Mouse (Mus musculus): ENCODE results near the gene Ptpre. TPM values are rescaled to one million over a fixed set of nuclear protein-coding genes. Genes with fewer than 3 reads are reported as not detected.
"Not testable (repeated sequence)": the region's sequence is repeated elsewhere in the genome, so short reads cannot be mapped to it uniquely, and the experiment has no call there.

Gene Ptpre
- polyA plus RNA-seq, 2 experiments, result 1.8 to 1.9 TPM

DNA sequence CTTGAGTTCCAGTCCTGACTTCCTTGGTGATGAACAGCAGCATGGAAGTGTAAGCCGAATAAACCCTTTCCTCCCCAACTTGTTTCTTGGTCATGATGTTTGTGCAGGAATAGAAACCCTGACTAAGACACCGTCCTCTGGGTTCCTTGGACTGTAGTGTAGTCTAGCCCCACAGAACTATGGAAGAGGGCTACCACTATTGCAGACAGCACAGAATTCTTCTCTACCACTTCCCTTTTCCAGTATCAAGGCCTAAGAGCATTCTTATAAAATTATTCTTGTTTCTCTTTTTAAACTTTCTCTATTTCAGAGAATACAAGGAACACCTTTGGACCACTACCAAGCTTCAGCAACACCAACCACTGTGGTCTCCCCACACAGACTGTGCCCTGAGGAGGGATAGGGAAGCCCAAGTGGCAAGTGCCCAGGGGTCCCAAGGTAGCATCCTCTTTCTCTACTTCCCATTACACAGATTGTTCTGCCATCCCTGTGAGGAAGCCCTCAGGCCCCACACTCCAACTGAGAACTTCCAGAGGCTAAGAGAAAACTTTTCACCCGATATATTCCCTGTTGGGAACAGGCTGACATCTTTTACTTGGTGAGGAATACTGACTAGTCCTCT, 38.6 kb upstream of the Ptpre start:
- WGBS (ENCODE audit: insufficient replicate concordance), result 47% methylated on average over 2 of the region's 3 CpGs
- Histone ChIP-seq H3K9me3 (ENCODE audit: control insufficient read depth, low read length) (no peaks in the 10 kb centered on the region), H3K4me3 (ENCODE audit: insufficient read depth in 1 of 2, low read depth in 2 of 2, low read length in 2 of 2) (no peak overlapping the region), H3K27me3 (ENCODE audit: control insufficient read depth, insufficient read depth, low read length) (no peaks in the 10 kb centered on the region), H3K4me1 (replicated peaks; ENCODE audit: control insufficient read depth in 2 of 2, insufficient read depth in 2 of 2, low read length in 1 of 2) (no peaks in the 10 kb centered on the region), H3K27ac (no peak overlapping the region), H3K36me3 (replicated peaks; ENCODE audit: control insufficient read depth, insufficient read depth, low read depth) (no peaks in the 10 kb centered on the region), H3K4me2 (ENCODE audit: low read depth) (no peak overlapping the region), H3K9ac (replicated peaks) (no peak overlapping the region)
- no peak for TF ChIP-seq EP300 (IDR thresholded peaks at IDR 0.05; ENCODE audit: low read depth)
- no peak for TF ChIP-seq CTCF (IDR thresholded peaks at IDR 0.05; ENCODE audit: low read depth)
- ATAC-seq (ENCODE audit: insufficient read depth) (no peak), DNase-seq (ENCODE audit: low read depth in 3 of 3, low spot score in 3 of 3) (no peak)

DNA sequence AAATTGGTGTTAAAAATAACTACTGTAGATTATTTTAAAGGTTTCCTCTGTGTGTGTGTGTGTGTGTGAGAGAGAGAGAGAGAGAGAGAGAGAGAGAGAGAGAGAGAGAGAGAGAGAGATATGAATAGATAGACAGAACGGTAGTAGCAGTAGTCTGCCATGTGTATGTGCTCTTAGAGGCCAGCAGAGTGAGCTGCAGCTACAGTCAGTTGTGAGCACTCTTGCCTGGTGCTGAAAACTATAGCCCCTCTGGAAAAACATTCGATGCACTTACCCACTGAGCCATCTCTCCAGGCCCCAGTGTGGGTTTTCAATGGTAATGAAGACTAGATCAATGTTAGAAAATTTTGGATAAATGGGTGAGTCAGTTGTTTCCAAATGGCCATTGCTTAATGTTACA, 37.9 kb upstream of the Ptpre start:
- no peak for ATAC-seq (ENCODE audit: insufficient read depth)
- WGBS (ENCODE audit: insufficient replicate concordance), result 14% methylated on average over 2 of the region's 2 CpGs

DNA sequence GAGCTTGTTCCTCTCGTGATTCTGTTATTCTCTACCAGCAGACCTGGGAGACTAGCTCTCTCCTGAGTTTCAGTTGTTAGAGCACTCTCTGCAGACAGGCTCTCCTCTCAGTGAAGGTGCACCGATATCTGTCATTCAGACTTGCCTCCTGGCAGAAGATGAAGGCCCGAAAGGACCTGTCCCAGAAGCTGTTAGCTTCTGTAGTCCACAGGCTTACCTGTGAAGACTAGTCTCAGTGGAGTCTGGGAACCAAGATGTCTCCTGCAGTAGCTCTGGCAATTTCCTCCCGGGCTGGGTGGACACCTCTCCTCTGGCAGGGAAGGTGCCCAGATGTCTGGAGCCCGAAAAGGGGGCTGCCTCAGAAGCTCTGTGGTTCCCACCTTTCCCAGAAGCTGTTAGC, 30.8 kb upstream of the Ptpre start:
- DNase-seq (ENCODE audit: low read depth in 3 of 3, low spot score in 3 of 3); H3K9me3 ChIP-seq (ENCODE audit: control insufficient read depth, low read length); H3K9ac ChIP-seq (replicated peaks); H3K4me1 ChIP-seq (replicated peaks; ENCODE audit: control insufficient read depth in 2 of 2, insufficient read depth in 2 of 2, low read length in 1 of 2); H3K36me3 ChIP-seq (replicated peaks; ENCODE audit: control insufficient read depth, insufficient read depth, low read depth); ATAC-seq (ENCODE audit: insufficient read depth); H3K4me2 ChIP-seq (ENCODE audit: low read depth); H3K4me3 ChIP-seq (ENCODE audit: insufficient read depth in 1 of 2, low read depth in 2 of 2, low read length in 2 of 2); H3K27ac ChIP-seq; H3K27me3 ChIP-seq (ENCODE audit: control insufficient read depth, insufficient read depth, low read length): not testable (repeated sequence)
- 66% methylated on average over 5 of the region's 5 CpGs for WGBS (ENCODE audit: insufficient replicate concordance)

More for the DNA sequence above, 37.9 kb upstream of the Ptpre start:
- TF ChIP-seq EP300 (IDR thresholded peaks at IDR 0.05; ENCODE audit: low read depth), result no peak
- TF ChIP-seq CTCF (IDR thresholded peaks at IDR 0.05; ENCODE audit: low read depth), result no peak
- Histone ChIP-seq H3K27ac (no peak overlapping the region), H3K4me1 (replicated peaks; ENCODE audit: control insufficient read depth in 2 of 2, insufficient read depth in 2 of 2, low read length in 1 of 2) (no peaks in the 10 kb centered on the region), H3K9ac (replicated peaks) (no peak overlapping the region), H3K4me3 (ENCODE audit: insufficient read depth in 1 of 2, low read depth in 2 of 2, low read length in 2 of 2) (no peak overlapping the region), H3K36me3 (replicated peaks; ENCODE audit: control insufficient read depth, insufficient read depth, low read depth) (no peaks in the 10 kb centered on the region), H3K9me3 (ENCODE audit: control insufficient read depth, low read length) (no peaks in the 10 kb centered on the region), H3K27me3 (ENCODE audit: control insufficient read depth, insufficient read depth, low read length) (no peaks in the 10 kb centered on the region), H3K4me2 (ENCODE audit: low read depth) (no peak overlapping the region)
- DNase-seq (ENCODE audit: low read depth in 3 of 3, low spot score in 3 of 3), result no peak

DNA sequence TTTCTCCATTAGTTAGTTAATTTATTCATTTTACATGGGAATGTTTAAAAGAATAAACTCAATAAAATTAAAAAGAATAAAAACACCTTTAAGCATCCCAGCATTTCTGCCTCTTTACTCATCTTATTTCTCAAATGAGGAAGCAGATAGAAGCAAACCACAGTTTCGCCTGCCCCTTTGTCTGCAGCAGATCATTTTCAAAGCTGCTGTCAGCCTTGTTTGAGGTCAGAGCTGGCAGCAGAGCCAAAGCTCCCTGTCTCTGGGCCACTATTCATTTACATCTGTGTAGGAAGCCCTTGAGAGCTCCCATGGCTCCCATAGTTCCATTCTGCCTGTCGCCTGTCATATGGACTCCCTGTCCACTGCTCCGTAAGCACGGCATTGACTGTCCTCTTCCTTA, 28.7 kb upstream of the Ptpre start:
- H3K4me2 ChIP-seq (ENCODE audit: low read depth), result no peak overlapping the region
- no peaks in the 10 kb centered on the region for H3K4me1 ChIP-seq (replicated peaks; ENCODE audit: control insufficient read depth in 2 of 2, insufficient read depth in 2 of 2, low read length in 1 of 2)
- no peak for TF ChIP-seq CTCF (IDR thresholded peaks at IDR 0.05; ENCODE audit: low read depth)
- no peak for TF ChIP-seq EP300 (IDR thresholded peaks at IDR 0.05; ENCODE audit: low read depth)
- H3K27ac ChIP-seq, result no peak overlapping the region
- WGBS (ENCODE audit: insufficient replicate concordance), result 56% methylated on average over 4 of the region's 4 CpGs
- no peaks in the 10 kb centered on the region for H3K36me3 ChIP-seq (replicated peaks; ENCODE audit: control insufficient read depth, insufficient read depth, low read depth)
- DNase-seq (ENCODE audit: low read depth in 3 of 3, low spot score in 3 of 3) (no peak), ATAC-seq (ENCODE audit: insufficient read depth) (no peak)
- H3K9me3 ChIP-seq (ENCODE audit: control insufficient read depth, low read length), result no peaks in the 10 kb centered on the region
- H3K27me3 ChIP-seq (ENCODE audit: control insufficient read depth, insufficient read depth, low read length), result no peaks in the 10 kb centered on the region
- no peak overlapping the region for H3K4me3 ChIP-seq (ENCODE audit: insufficient read depth in 1 of 2, low read depth in 2 of 2, low read length in 2 of 2)
- no peak overlapping the region for H3K9ac ChIP-seq (replicated peaks)

DNA sequence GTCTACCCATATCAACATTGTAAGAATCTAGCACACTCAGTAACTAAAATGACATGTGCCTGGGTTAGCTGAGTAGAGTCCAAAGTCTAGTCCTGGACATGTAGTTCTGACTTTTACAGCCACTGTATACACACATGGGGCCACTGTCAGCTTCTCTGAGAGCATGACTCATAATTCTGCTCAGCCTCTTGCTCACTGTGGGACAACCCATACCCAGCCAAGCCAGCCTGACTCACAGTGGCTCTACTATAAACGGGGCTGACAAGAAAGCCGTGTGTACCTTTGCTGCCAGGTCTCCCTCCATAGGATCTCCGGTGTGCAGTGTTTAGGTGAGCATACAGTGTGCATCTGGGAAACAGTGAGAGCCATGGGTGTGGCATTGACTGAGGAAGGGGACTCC, 28.0 kb upstream of the Ptpre start:
- 68% methylated on average over 3 of the region's 3 CpGs for WGBS (ENCODE audit: insufficient replicate concordance)
- DNase-seq (ENCODE audit: low read depth in 3 of 3, low spot score in 3 of 3) (no peak), ATAC-seq (ENCODE audit: insufficient read depth) (no peak)
- Histone ChIP-seq H3K4me2 (ENCODE audit: low read depth) (no peak overlapping the region), H3K27ac (no peak overlapping the region), H3K36me3 (replicated peaks; ENCODE audit: control insufficient read depth, insufficient read depth, low read depth) (no peaks in the 10 kb centered on the region), H3K9ac (replicated peaks) (no peak overlapping the region), H3K4me3 (ENCODE audit: insufficient read depth in 1 of 2, low read depth in 2 of 2, low read length in 2 of 2) (no peak overlapping the region), H3K4me1 (replicated peaks; ENCODE audit: control insufficient read depth in 2 of 2, insufficient read depth in 2 of 2, low read length in 1 of 2) (no peaks in the 10 kb centered on the region), H3K27me3 (ENCODE audit: control insufficient read depth, insufficient read depth, low read length) (no peaks in the 10 kb centered on the region), H3K9me3 (ENCODE audit: control insufficient read depth, low read length) (no peaks in the 10 kb centered on the region)
- TF ChIP-seq CTCF (IDR thresholded peaks at IDR 0.05; ENCODE audit: low read depth) (no peak), EP300 (IDR thresholded peaks at IDR 0.05; ENCODE audit: low read depth) (no peak)

Measured in liver, embryonic 14.5 days (tissue).